In the genomic region with DNA sequence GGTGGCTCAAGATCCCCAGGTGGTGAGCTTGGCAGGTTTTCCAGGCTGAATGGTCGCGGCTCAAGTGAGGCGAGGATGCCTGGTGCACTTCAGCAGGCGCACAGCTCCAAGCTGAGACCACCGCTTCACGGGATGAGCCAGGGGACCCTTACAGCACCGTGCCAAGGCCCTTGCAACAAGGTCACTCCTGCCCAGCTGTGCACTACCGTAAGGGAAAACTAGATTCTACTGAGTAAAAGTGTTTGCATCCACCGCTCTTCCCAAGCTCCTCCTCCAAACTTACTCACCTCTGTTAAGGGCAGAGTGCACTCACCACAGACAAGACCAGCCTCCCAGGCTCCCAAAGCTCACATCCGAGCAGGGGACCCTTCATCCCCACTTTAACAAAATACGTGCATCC, we compare ENCODE assay signal across 25 mouse cellular contexts.
"Had no signal": no experiment of that assay in that cellular context is flagged by ENCODE, and none has a peak within 500 bp of the region (broad histone marks: within the 10 kb centered on the region; RNA-seq: fewer than 3 reads in every experiment).

No protein-coding gene starts in this region.

- H3K27me3 ChIP-seq: limb, embryonic 12.5 days; limb, embryonic 13.5 days; limb, embryonic 15.5 days; liver, embryonic 12.5 days; liver, embryonic 13.5 days; liver, embryonic 15.5 days; midbrain, embryonic 12.5 days; midbrain, embryonic 13.5 days; midbrain, embryonic 15.5 days; neural tube, embryonic 12.5 days; neural tube, embryonic 13.5 days had no signal

- H3K9me3 ChIP-seq: limb, embryonic 10.5 days; limb, embryonic 12.5 days; limb, embryonic 13.5 days; limb, embryonic 15.5 days; liver, embryonic 12.5 days; liver, embryonic 13.5 days; liver, embryonic 15.5 days; megakaryocyte, embryonic 14.5 days; midbrain, embryonic 10.5 days; midbrain, embryonic 12.5 days; midbrain, embryonic 13.5 days; midbrain, embryonic 15.5 days; neural tube, embryonic 12.5 days; neural tube, embryonic 13.5 days had no signal

- ATAC-seq: liver, embryonic 12.5 days; liver, postnatal 0 days; midbrain, embryonic 13.5 days; midbrain, embryonic 15.5 days had no signal

- H3K4me2 ChIP-seq: limb, embryonic 12.5 days; limb, embryonic 13.5 days; limb, embryonic 15.5 days; liver, embryonic 11.5 days; liver, embryonic 12.5 days; liver, embryonic 13.5 days; liver, embryonic 15.5 days; lung, embryonic 14.5 days; midbrain, embryonic 12.5 days; midbrain, embryonic 13.5 days; midbrain, embryonic 15.5 days; neural tube, embryonic 12.5 days; neural tube, embryonic 13.5 days had no signal

- H3K4me3 ChIP-seq: left cerebral cortex, adult 2 months; limb, embryonic 10.5 days; limb, embryonic 12.5 days; limb, embryonic 13.5 days; limb, embryonic 15.5 days; liver, embryonic 12.5 days; liver, embryonic 13.5 days; liver, embryonic 15.5 days; megakaryocyte, embryonic 14.5 days; midbrain, embryonic 10.5 days; midbrain, embryonic 12.5 days; midbrain, embryonic 13.5 days; midbrain, embryonic 15.5 days; myocyte; neural tube, embryonic 12.5 days; neural tube, embryonic 13.5 days had no signal

- DNase-seq: left cerebral cortex, postnatal 4 days; liver; liver, embryonic 13.5 days; liver, postnatal 0 days; lung, adult 2 months; midbrain, embryonic 14.5 days had no signal

- H3K9ac ChIP-seq: limb, embryonic 12.5 days; limb, embryonic 13.5 days; limb, embryonic 15.5 days; liver, embryonic 12.5 days; liver, embryonic 13.5 days; liver, embryonic 14.5 days; liver, embryonic 15.5 days; liver, postnatal 0 days; lung, embryonic 14.5 days; midbrain, embryonic 12.5 days; midbrain, embryonic 13.5 days; midbrain, embryonic 15.5 days; neural tube, embryonic 12.5 days; neural tube, embryonic 13.5 days had no signal

- H3K27ac ChIP-seq: left cerebral cortex, adult 2 months; limb, embryonic 10.5 days; limb, embryonic 12.5 days; limb, embryonic 13.5 days; limb, embryonic 15.5 days; liver, embryonic 12.5 days; liver, embryonic 13.5 days; liver, embryonic 14.5 days; liver, embryonic 15.5 days; macrophage; midbrain, embryonic 10.5 days; midbrain, embryonic 12.5 days; midbrain, embryonic 13.5 days; midbrain, embryonic 15.5 days; neural tube, embryonic 12.5 days; neural tube, embryonic 13.5 days had no signal

- H3K36me3 ChIP-seq: limb, embryonic 15.5 days; liver, embryonic 12.5 days; liver, embryonic 13.5 days; liver, embryonic 15.5 days; midbrain, embryonic 10.5 days; midbrain, embryonic 12.5 days; neural tube, embryonic 12.5 days had no signal

- H3K4me1 ChIP-seq: limb, embryonic 12.5 days; limb, embryonic 13.5 days; limb, embryonic 15.5 days; liver, embryonic 12.5 days; liver, embryonic 13.5 days; liver, embryonic 15.5 days; megakaryocyte, embryonic 14.5 days; midbrain, embryonic 10.5 days; midbrain, embryonic 12.5 days; midbrain, embryonic 13.5 days; midbrain, embryonic 15.5 days; neural tube, embryonic 12.5 days; neural tube, embryonic 13.5 days had no signal
